Mouse (Mus musculus): ENCODE measurements at regions not wholly inside any gene's neighbourhood (a gene's known extent, or its start where the extent isn't known, plus 50 kb on each side); places are given as distances from the start of the nearest gene placed in this dataset.

- no peak for TF ChIP-seq POLR2AphosphoS2 (IDR thresholded peaks at IDR 0.05; ENCODE audit: low read length)
- no peak for TF ChIP-seq EP300 (IDR thresholded peaks at IDR 0.05; ENCODE audit: low read depth in 1 of 2, low read length in 2 of 2)
- no peak for TF ChIP-seq NRF1 (IDR thresholded peaks at IDR 0.05; ENCODE audit: insufficient read depth, low read depth, low read length, poor library complexity, severe bottlenecking)
- TF ChIP-seq ELF1 (IDR thresholded peaks at IDR 0.05; ENCODE audit: low read depth, low read length) = no peak
- TF ChIP-seq HCFC1 (IDR thresholded peaks at IDR 0.05; ENCODE audit: low read depth, low read length) = no peak
- TF ChIP-seq CTCF (IDR thresholded peaks at IDR 0.05 in 2 of 3, conservative IDR thresholded peaks at IDR 0.05 in 1 of 3; ENCODE audit: control insufficient read depth in 1 of 3, insufficient read depth in 1 of 3, low read depth in 2 of 3, low read length in 3 of 3, poor library complexity in 1 of 3, severe bottlenecking in 1 of 3) = no peak
- no peak for TF ChIP-seq USF2 (IDR thresholded peaks at IDR 0.05; ENCODE audit: borderline replicate concordance in 1 of 2, insufficient read depth in 1 of 2, low read depth in 1 of 2, low read length in 2 of 2)
- no peak for TF ChIP-seq ZNF384 (IDR thresholded peaks at IDR 0.05; ENCODE audit: low read depth, low read length)
- TF ChIP-seq POLR2A (IDR thresholded peaks at IDR 0.05; ENCODE audit: control insufficient read depth in 1 of 2, insufficient read depth in 1 of 2, low read depth in 1 of 2, low read length in 2 of 2, poor library complexity in 1 of 2) = no peak
Measured at GRCm38 (mm10) chrX:51898445-51898844, 74.1 kb downstream of the 1700080O16Rik start.
